Mouse (Mus musculus) c-Kit-negative CD71-positive TER-119-positive erythroid progenitor cells, embryonic 14.5 days (primary cell): Measurements from ENCODE around the gene Gm14459.
"Not testable (repeated sequence)": the region's sequence is repeated elsewhere in the genome, so short reads cannot be mapped to it uniquely, and the experiment has no call there.

Experiments used
- DNase-seq: peaks from one replicate; pipeline ENCODE4 v3.0.0-alpha.2; 2013; ENCODE audit warnings: low read depth, low spot score

The Gm14459 gene

GRCm38 (mm10) chrX:8524854-8525253, at the start of gene Gm14459:
TSS of gene Gm14459 (minus strand) at chrX:8524954.
- no peak for DNase-seq

GRCm38 (mm10) chrX:8548155-8548554, 23.4 kb upstream of the Gm14459 start, which contains the start of gene Ssxb6:
TSS of gene Ssxb6 (minus strand) at chrX:8548255.
- not testable (repeated sequence) for DNase-seq
